Mouse (Mus musculus): ENCODE results near the gene Syt5. TPM values are rescaled to one million over a fixed set of nuclear protein-coding genes. Genes with fewer than 3 reads are reported as not detected.

Gene Syt5
- total and polyA plus RNA-seq, 3 experiments, result not detected

DNA sequence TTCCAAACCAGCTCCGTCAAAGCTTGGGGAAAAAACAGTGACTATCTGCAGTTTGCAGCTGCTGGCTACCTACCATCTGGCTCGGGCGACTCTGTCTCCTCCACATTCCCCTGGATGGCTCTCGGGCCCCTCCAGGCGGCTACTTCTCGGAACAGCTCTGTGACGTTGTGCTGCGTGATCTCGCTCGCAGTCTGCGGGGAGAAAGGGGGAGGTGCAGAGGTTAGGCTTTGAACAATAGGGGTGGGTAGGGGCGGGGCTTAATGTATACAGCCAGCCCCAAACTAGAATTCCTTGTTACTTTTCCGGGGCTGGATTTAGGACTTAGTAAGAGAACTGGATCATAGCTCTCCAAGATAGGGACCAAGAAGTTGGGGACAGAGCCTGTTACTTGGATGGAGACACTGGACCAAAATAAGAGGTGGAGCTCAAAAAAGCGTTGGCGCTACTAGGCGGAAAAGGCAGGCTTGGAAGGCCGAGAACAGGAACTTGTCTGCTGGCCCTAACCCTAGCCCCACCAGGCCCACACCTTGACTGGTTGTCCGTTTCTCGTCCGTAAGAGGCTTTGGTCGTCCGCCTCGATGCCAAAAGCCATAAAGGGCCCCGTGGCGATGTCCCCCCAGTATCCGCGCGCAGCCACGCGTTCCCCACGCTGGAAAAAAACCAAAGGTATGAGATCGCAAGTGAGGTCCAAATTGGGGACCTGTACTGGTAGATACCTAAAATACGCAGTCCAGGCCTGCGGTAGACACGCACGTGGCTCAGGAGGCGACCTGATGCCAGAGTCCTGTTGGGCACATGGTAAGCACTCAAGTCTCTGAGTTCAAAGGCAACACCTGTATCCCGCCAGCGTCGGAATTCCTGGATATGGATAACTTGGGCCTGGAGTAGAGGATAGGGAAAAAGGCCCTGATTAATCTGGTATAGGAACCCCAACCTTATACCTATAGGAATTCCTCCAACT, 20.7 kb downstream of the Syt5 start:
- H3K9me3 ChIP-seq (replicated peaks; ENCODE audit: insufficient read depth, low read length), result no peaks in the 10 kb centered on the region
- peak overlapping the region; percentile 33 for H3K9ac ChIP-seq (ENCODE audit: control insufficient read depth, low read depth, low read length, poor library complexity, severe bottlenecking)
- peaks cover 6% of the 10 kb centered on the region for H3K79me2 ChIP-seq (ENCODE audit: control insufficient read depth, insufficient read depth, low read length, poor library complexity)
- peaks cover 0 to 12% of the 10 kb centered on the region in 2 experiments; a peak in 2 of 4 replicates for H3K4me1 ChIP-seq (ENCODE audit: control insufficient read depth in 1 of 2, insufficient read depth in 2 of 2, low read length in 2 of 2)
- peak overlapping the region; percentile 26 to 33 for H3K4me3 ChIP-seq (ENCODE audit: control insufficient read depth in 1 of 2, insufficient read depth in 1 of 2, low read depth in 2 of 2, low read length in 2 of 2)
- no peaks in the 10 kb centered on the region for H3K27me3 ChIP-seq (ENCODE audit: control insufficient read depth in 1 of 2, insufficient read depth in 2 of 2, low read length in 2 of 2)
- peaks cover 0 to 2% of the 10 kb centered on the region in 2 experiments; a peak in 1 of 4 replicates for H3K36me3 ChIP-seq (ENCODE audit: control insufficient read depth in 1 of 2, insufficient read depth in 2 of 2, low read length in 2 of 2)
- H3K27ac ChIP-seq (ENCODE audit: control insufficient read depth, low read depth, low read length), result no peak overlapping the region
- peak; percentile 89 for DNase-seq (ENCODE audit: low read depth, low spot score)
- TF ChIP-seq BHLHE40 (IDR thresholded peaks at IDR 0.05; ENCODE audit: borderline replicate concordance, low read depth, low read length) (no peak), MYC (IDR thresholded peaks at IDR 0.05; ENCODE audit: low read depth, low read length) (no peak), MYB (IDR thresholded peaks at IDR 0.05; ENCODE audit: low read depth, low read length) (no peak), RAD21 (IDR thresholded peaks at IDR 0.05; ENCODE audit: low read depth, low read length) (peak; percentile 89), POLR2AphosphoS5 (IDR thresholded peaks at IDR 0.05; ENCODE audit: borderline replicate concordance, low read depth, low read length) (no peak), ZMIZ1 (IDR thresholded peaks at IDR 0.05; ENCODE audit: low read depth, low read length) (no peak), ZKSCAN1 (IDR thresholded peaks at IDR 0.05; ENCODE audit: low read depth, low read length) (no peak), JUND (IDR thresholded peaks at IDR 0.05; ENCODE audit: low read depth, low read length) (0 out of 2 replicates have a peak, but pooled peaks have one; percentile 20), UBTF (IDR thresholded peaks at IDR 0.05; ENCODE audit: borderline replicate concordance, insufficient read depth, low read depth, low read length) (no peak), GATA1 (IDR thresholded peaks at IDR 0.05; ENCODE audit: low read depth, low read length) (no peak), E2F4 (IDR thresholded peaks at IDR 0.05; ENCODE audit: borderline replicate concordance, low read depth, low read length) (no peak), HCFC1 (IDR thresholded peaks at IDR 0.05; ENCODE audit: low read depth, low read length) (0 out of 2 replicates have a peak, but pooled peaks have one; percentile 33), USF2 (IDR thresholded peaks at IDR 0.05; ENCODE audit: borderline replicate concordance in 1 of 2, insufficient read depth in 1 of 2, low read depth in 1 of 2, low read length in 2 of 2) (no peak), MEF2A (IDR thresholded peaks at IDR 0.05; ENCODE audit: extremely low read depth, insufficient replicate concordance, low read depth, low read length, poor library complexity, severe bottlenecking) (no peak), TBP (IDR thresholded peaks at IDR 0.05; ENCODE audit: low read depth, low read length) (no peak), MXI1 (IDR thresholded peaks at IDR 0.05; ENCODE audit: low read depth, low read length) (peak; percentile 43; the same call in 1 of the 2 replicates), NRF1 (IDR thresholded peaks at IDR 0.05; ENCODE audit: insufficient read depth, low read depth, low read length, poor library complexity, severe bottlenecking) (no peak), ETS1 (IDR thresholded peaks at IDR 0.05; ENCODE audit: low read depth, low read length) (peak; percentile 42; the same call in 1 of the 2 replicates), TAL1 (IDR thresholded peaks at IDR 0.05; ENCODE audit: low read length) (peak; percentile 86), USF1 (IDR thresholded peaks at IDR 0.05; ENCODE audit: low read depth, low read length) (no peak), GABPA (IDR thresholded peaks at IDR 0.05; ENCODE audit: low read depth, low read length) (no peak), CHD2 (IDR thresholded peaks at IDR 0.05; ENCODE audit: low read length) (no peak), POLR2A (IDR thresholded peaks at IDR 0.05; ENCODE audit: control insufficient read depth in 1 of 2, insufficient read depth in 1 of 2, low read depth in 1 of 2, low read length in 2 of 2, poor library complexity in 1 of 2) (no peak), TCF12 (IDR thresholded peaks at IDR 0.05; ENCODE audit: low read depth, low read length) (peak; percentile 63), SIN3A (IDR thresholded peaks at IDR 0.05; ENCODE audit: low read length) (peak; percentile 80), MAZ (IDR thresholded peaks at IDR 0.05; ENCODE audit: low read depth, low read length) (no peak), CTCF (IDR thresholded peaks at IDR 0.05 in 2 of 3, conservative IDR thresholded peaks at IDR 0.05 in 1 of 3; ENCODE audit: control insufficient read depth in 1 of 3, insufficient read depth in 1 of 3, low read depth in 2 of 3, low read length in 3 of 3, poor library complexity in 1 of 3, severe bottlenecking in 1 of 3) (peak; percentile 69 to 89 (median 87)), NELFE (IDR thresholded peaks at IDR 0.05; ENCODE audit: low read depth, low read length) (no peak), RCOR1 (IDR thresholded peaks at IDR 0.05; ENCODE audit: low read depth, low read length) (no peak), ZC3H11A (IDR thresholded peaks at IDR 0.05; ENCODE audit: low read depth, low read length) (peak; percentile 62), EP300 (IDR thresholded peaks at IDR 0.05; ENCODE audit: low read depth in 1 of 2, low read length in 2 of 2) (0 out of 4 replicates have a peak, but pooled peaks of 1 of the 2 experiments have one; percentile 13), KAT2A (conservative IDR thresholded peaks at IDR 0.05; ENCODE audit: low read depth, low read length) (no peak), POLR2AphosphoS2 (IDR thresholded peaks at IDR 0.05; ENCODE audit: low read length) (no peak), ZNF384 (IDR thresholded peaks at IDR 0.05; ENCODE audit: low read depth, low read length) (no peak)
